Mouse (Mus musculus) layer of hippocampus, adult 2 months (tissue): ENCODE results near the gene Sf3a3. TPM values are rescaled to one million over a fixed set of nuclear protein-coding genes. Genes with fewer than 3 reads are reported as not detected.

Experiments used
- DNase-seq, 2 experiments: peaks; one replicate each; pipeline ENCODE4 v3.0.0; 2022; ENCODE audit warnings: low spot score in 2 of 2
- H3K27ac ChIP-seq: fragments of 200-600 bp; 2 replicates; pipeline ENCODE4 v1.8.1; 2022
- H3K4me3 ChIP-seq: fragments of 200-600 bp; 2 replicates; pipeline ENCODE4 v1.8.1; 2022; ENCODE audit warnings: mild to moderate bottlenecking
- CTCF ChIP-seq: fragments of 200-600 bp; conservative IDR thresholded peaks from 2 replicates; pipeline ENCODE4 v1.8.1; 2022; ENCODE audit warnings: antibody characterized with exemption, mild to moderate bottlenecking, moderate library complexity
- microRNA-seq, 2 experiments: library from miRNA; unstranded; fragments of <30 nt; microRNA quantifications; one replicate each; pipeline ENCODE4 v1.2.0; 2021
- total RNA-seq, 2 experiments: library from RNA; stranded (reverse); gene quantifications; 2 replicates each; pipeline ENCODE4 v1.2.3; 2021

Gene Sf3a3
- total RNA-seq, 2 experiments from 2014 or later: 35.1 to 35.7 TPM

GRCm38 (mm10) chr4:124755526-124755925 lies 41.0 kb downstream of the Sf3a3 start:
- 0 out of 2 replicates have a peak overlapping the region, but pooled peaks have one; percentile 18 for H3K27ac ChIP-seq
- H3K4me3 ChIP-seq: no peak overlapping the region
- TF ChIP-seq CTCF: no peak
- DNase-seq: no peak

- DNase-seq: no peak
- H3K4me3 ChIP-seq: no peak overlapping the region
- no peak overlapping the region for H3K27ac ChIP-seq
- TF ChIP-seq CTCF: no peak
Measured at GRCm38 (mm10) chr4:124759305-124759811, 44.8 kb downstream of the Sf3a3 start.

DNA sequence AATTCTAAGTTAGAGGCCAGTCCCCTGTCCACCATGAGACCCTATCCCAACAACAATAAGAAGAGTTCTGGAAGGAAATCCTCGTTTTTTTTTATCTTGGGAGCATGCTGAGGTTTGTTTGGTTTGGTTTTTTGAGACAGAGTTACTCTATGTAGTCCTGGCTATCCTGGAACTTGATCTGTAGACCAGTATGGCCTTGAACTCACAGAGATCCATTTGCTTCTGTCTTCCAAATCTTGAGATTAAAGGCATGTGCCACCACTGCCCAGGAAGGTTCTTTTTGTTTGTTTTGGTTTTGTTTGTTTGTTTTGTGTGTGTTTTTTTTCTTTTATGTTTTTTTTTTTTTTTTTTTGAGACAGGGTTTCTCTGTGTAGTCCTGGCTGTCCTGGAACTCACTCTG lies 46.6 kb downstream of the Sf3a3 start:
- no peak for TF ChIP-seq CTCF
- no peak for DNase-seq
- H3K27ac ChIP-seq: no peak overlapping the region
- H3K4me3 ChIP-seq: no peak overlapping the region

- Histone ChIP-seq H3K4me3 (no peak overlapping the region), H3K27ac (no peak overlapping the region)
- no peak for DNase-seq
- no peak for TF ChIP-seq CTCF
Measured at GRCm38 (mm10) chr4:124762858-124763452, 48.4 kb downstream of the Sf3a3 start.

DNA sequence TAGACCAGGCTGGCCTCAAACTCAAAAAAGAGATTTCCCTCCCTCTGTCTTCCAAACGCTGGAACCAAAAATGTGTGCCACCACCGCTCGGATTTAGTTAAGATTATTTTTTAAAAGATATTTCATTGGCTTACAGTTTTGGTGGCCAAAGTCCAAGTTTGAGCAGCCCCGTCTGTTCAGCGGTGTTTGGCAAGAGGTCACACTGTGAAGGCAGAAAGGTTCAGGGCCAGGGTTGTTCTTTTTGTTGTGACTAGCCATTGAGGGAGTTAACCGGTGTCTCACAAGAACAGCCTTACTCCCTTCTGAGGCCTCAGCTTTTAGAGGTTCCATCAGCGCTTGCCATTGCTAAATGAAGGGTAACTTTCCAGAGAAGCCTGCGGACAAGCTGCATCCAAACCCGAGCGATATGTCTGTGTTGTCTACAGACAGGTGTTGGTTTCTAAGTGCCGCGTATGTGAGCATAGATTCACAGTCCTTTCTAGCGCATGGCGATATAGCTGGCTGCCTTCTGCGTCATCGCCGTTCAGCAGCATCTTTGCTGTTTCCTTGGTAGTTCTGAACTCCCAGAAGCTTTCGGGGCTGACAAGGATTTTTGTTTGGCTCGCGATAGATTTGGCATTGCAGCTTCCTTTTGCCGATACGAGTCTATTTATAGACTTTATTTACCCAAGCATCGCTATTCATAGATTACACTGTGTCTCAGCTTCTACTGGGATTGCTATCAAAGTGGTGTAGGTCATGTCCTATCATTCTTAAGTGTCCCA lies 51.4 kb downstream of the Sf3a3 start:
- peak overlapping the region; percentile 5 for H3K4me3 ChIP-seq
- DNase-seq: peak in 1 of 2 experiments; percentile 46

DNA sequence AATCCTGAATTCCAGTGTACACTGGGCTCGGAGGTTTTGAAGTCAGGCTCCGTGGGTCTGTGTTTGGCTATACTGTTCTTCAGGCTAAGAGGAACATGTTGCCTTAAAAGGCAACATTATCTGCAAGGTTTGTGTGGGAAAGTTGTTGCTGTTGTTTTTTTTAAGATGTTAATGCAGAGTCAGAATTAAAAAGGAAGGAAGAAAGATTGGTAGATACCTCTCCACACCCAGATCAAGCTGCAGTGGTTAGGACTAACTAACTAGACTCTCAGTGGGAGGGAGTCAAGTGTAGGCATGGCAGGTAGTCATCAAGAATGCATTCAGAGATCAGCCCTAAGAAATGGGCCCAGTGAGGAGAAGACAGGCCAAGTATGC lies 52.0 kb downstream of the Sf3a3 start:
- Histone ChIP-seq H3K27ac (peak overlapping the region; percentile 64), H3K4me3 (peak overlapping the region; percentile 5; the same call in 1 of the 2 replicates)
- no peak for DNase-seq
- TF ChIP-seq CTCF: no peak

More for the DNA sequence above, 51.4 kb downstream of the Sf3a3 start:
- H3K27ac ChIP-seq: peak overlapping the region; percentile 64
- TF ChIP-seq CTCF: no peak

DNA sequence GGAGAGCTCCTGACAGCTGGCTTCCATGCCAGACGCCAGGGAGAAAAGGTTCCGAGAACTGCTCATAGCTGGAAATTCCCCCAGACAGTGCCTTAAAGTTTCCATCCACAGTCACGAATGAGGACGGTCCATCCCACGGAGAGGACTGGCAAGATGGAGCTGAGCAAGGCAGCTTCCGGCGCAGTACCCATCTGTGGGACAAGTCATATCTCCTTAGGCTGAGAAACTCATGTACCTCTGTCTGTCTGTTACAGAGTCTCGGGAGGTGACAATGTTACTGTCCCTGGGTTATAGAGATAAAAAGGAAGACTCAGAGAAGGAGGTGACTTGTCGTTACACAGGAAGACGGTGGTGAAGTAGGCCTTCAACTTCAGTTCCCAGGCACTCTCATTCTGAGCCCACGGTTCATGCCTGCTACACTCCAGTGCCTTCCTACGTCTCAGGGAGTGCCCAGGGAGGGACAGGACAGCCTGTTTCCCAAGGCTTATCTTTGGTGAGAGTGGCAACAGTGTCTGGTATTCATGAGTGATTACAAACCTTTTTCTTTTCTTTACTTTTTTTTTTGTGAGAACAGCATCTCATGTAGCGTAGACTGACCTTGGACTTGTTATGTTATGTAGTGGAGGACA lies 54.5 kb downstream of the Sf3a3 start:
- no peak for DNase-seq
- no peak overlapping the region for H3K4me3 ChIP-seq
- H3K27ac ChIP-seq: peak overlapping the region; percentile 46; the same call in 1 of the 2 replicates
- no peak for TF ChIP-seq CTCF

GRCm38 (mm10) chr4:124770624-124771023 lies 56.0 kb downstream of the Sf3a3 start:
- Histone ChIP-seq H3K4me3 (no peak overlapping the region), H3K27ac (no peak overlapping the region)
- DNase-seq: peak; percentile 44 to 64
- peak; percentile 75 for TF ChIP-seq CTCF

- DNase-seq: no peak
- no peak overlapping the region for H3K27ac ChIP-seq
- no peak overlapping the region for H3K4me3 ChIP-seq
- no peak for TF ChIP-seq CTCF
Measured at GRCm38 (mm10) chr4:124772125-124772524, 57.5 kb downstream of the Sf3a3 start.

DNA sequence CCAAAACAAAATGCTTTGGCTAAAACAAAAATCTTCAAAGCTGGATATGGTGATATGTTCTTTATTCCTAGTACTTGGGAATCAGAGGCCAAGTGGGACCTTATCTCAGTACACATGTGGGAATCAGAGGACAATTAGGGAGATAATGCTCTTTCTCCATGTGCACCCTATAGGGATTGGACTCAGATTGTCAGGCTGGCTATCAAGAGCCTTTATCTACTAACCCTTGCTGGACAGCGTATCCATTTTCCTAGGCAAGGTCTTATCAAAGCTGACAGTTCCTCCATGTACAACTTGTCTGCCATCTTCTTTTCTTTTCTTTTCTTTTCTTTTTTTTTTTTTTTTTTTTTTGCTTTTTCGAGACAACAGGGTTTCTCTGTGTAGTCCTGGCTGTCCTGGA lies 58.9 kb downstream of the Sf3a3 start:
- TF ChIP-seq CTCF: no peak
- no peak for DNase-seq
- Histone ChIP-seq H3K4me3 (no peak overlapping the region), H3K27ac (no peak overlapping the region)

- no peak for TF ChIP-seq CTCF
- no peak for DNase-seq
- Histone ChIP-seq H3K4me3 (no peak overlapping the region), H3K27ac (no peak overlapping the region)
Measured at GRCm38 (mm10) chr4:124773995-124774394, 59.4 kb downstream of the Sf3a3 start.

- Histone ChIP-seq H3K4me3 (no peak overlapping the region), H3K27ac (no peak overlapping the region)
- TF ChIP-seq CTCF: no peak
- DNase-seq: no peak
Measured at GRCm38 (mm10) chr4:124774429-124774828, 59.9 kb downstream of the Sf3a3 start.

DNA sequence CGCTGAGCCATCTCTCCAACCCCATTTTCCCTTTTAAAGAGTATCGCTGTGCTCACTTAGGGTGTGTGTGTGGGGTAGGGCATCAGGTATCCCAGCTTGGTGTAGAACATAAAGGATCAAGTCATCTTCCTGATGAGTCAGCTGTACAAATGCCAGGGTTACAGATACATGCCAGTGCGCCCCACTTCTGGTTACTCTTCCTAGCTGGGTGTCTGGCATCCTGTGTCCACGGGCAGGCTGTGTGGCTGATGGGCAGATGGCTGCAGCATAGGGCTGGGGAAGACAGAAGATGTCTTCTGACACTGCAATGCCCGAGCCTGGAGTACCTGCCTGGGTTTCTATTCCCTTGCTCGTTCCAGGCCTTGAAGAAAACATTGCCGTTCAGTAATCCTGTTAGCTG lies 66.8 kb downstream of the Sf3a3 start:
- Histone ChIP-seq H3K27ac (no peak overlapping the region; the same call in 1 of the 2 replicates), H3K4me3 (no peak overlapping the region)
- no peak for DNase-seq
- TF ChIP-seq CTCF: no peak

Small RNA genes within 50 kb of the gene (microRNA-seq; reads per million reads assigned to microRNA genes)
- gene Gm24721: 0 reads per million in 2 experiments
- gene Mir697: 0 reads per million in 2 experiments
- 0 to 0.92 reads per million in 2 experiments for gene Mir698

Other genes with a start within 250 kb of the Sf3a3 start
- gene 3100002H09Rik, start 104.0 kb upstream of the Sf3a3 start, total RNA-seq: 1 to 10 TPM in 1 of 2 experiments, under 1 TPM in 1; 0.98 to 2.3 TPM
- gene Pou3f1, start 58.0 kb upstream of the Sf3a3 start, total RNA-seq: 10 to 100 TPM; 40.5 to 40.7 TPM
- gene Utp11, start 21.2 kb upstream of the Sf3a3 start, total RNA-seq: 10 to 100 TPM; 16.6 to 18.6 TPM
- 1 to 10 TPM; 1.4 to 1.5 TPM for gene Fhl3, start 14.1 kb upstream of the Sf3a3 start, total RNA-seq
- 10 to 100 TPM; 43.6 to 51.2 TPM for gene Inpp5b, start 27.1 kb downstream of the Sf3a3 start, total RNA-seq
- gene Mtf1, start 87.3 kb downstream of the Sf3a3 start, total RNA-seq: 10 to 100 TPM; 24.6 to 24.8 TPM
- 10 to 100 TPM; 30.3 to 38.0 TPM for gene Yrdc, start 135.9 kb downstream of the Sf3a3 start, total RNA-seq
- gene 1110065P20Rik, start 136.4 kb downstream of the Sf3a3 start, total RNA-seq: 10 to 100 TPM; 72.0 to 94.5 TPM
- 10 to 100 TPM; 52.3 to 54.4 TPM for gene Maneal, start 147.4 kb downstream of the Sf3a3 start, total RNA-seq
- 10 to 100 TPM; 42.5 to 51.3 TPM for gene Epha10, start 166.1 kb downstream of the Sf3a3 start, total RNA-seq
- 10 to 100 TPM; 22.1 to 23.6 TPM for gene 9930104L06Rik, start 222.3 kb downstream of the Sf3a3 start, total RNA-seq
- gene Cdca8, start 224.5 kb downstream of the Sf3a3 start, total RNA-seq: 1 to 10 TPM; 2.1 to 2.9 TPM